Mouse (Mus musculus) ES-E14 (cell line): ENCODE measurements at regions not wholly inside any gene's neighbourhood (a gene's known extent, or its start where the extent isn't known, plus 50 kb on each side); places are given as distances from the start of the nearest gene placed in this dataset.
A peak's percentile ranks its signal among the peaks of the same experiment; 100 is the strongest.

Source experiments
- DNase-seq: peaks from one replicate; pipeline ENCODE4 v3.0.0-alpha.2; 2013; ENCODE audit warnings: low read depth, low spot score
- H3K27ac ChIP-seq: 2 replicates; pipeline ENCODE4 v1.5.1; 2012; ENCODE audit warnings: low read depth, mild to moderate bottlenecking, low read length, moderate library complexity, mixed read lengths; ENCODE audit not compliant: poor library complexity, insufficient read depth, severe bottlenecking
- H3K36me3 ChIP-seq: 2 replicates; pipeline ENCODE4 v1.6.1; 2012; ENCODE audit warnings: mild to moderate bottlenecking, low read length, moderate library complexity, mixed read lengths; ENCODE audit not compliant: control insufficient read depth, poor library complexity, insufficient read depth, severe bottlenecking
- H3K4me1 ChIP-seq, 2 experiments: fragments of 150-350 bp in 1 of 2; sonication (generic) in 1 of 2; 2 replicates each; pipeline ENCODE4 v1.6.1; 2012; ENCODE audit warnings: low read length in 2 of 2, mild to moderate bottlenecking in 1 of 2, mixed read lengths in 1 of 2; ENCODE audit not compliant: control insufficient read depth in 2 of 2, insufficient read depth in 2 of 2, poor library complexity in 1 of 2
- H3K4me3 ChIP-seq, 2 experiments: fragments of 150-350 bp in 1 of 2; sonication (generic) in 1 of 2; 2 replicates each; pipeline ENCODE4 v1.5.1; 2012; ENCODE audit warnings: low read length in 2 of 2, low read depth in 1 of 2, mild to moderate bottlenecking in 1 of 2, mixed read lengths in 1 of 2; ENCODE audit not compliant: insufficient read depth in 1 of 2, poor library complexity in 1 of 2, severe bottlenecking in 1 of 2
- H3K9ac ChIP-seq: 2 replicates; pipeline ENCODE4 v1.6.1; 2012; ENCODE audit warnings: low read depth, mild to moderate bottlenecking, low read length, mixed read lengths; ENCODE audit not compliant: poor library complexity, insufficient read depth, severe bottlenecking
- H3K9me3 ChIP-seq: fragments of 150-350 bp; sonication (generic); 2 replicates; pipeline ENCODE4 v1.6.1; 2012; ENCODE audit warnings: low read depth, mild to moderate bottlenecking, low read length; ENCODE audit not compliant: control insufficient read depth, insufficient read depth
- CHD2 ChIP-seq: IDR thresholded peaks from 2 replicates; pipeline ENCODE4 v1.6.1; 2014; ENCODE audit warnings: mild to moderate bottlenecking, low read depth, low read length, inconsistent platforms
- HCFC1 ChIP-seq: IDR thresholded peaks from 2 replicates; pipeline ENCODE4 v1.6.1; 2012; ENCODE audit warnings: low read length, inconsistent platforms, borderline replicate concordance; ENCODE audit not compliant: insufficient read depth
- MAFK ChIP-seq: IDR thresholded peaks from 2 replicates; pipeline ENCODE4 v1.6.1; 2014; ENCODE audit warnings: mild to moderate bottlenecking, low read depth, low read length, inconsistent platforms; ENCODE audit not compliant: insufficient read depth
- ZC3H11A ChIP-seq: IDR thresholded peaks from 2 replicates; pipeline ENCODE4 v1.6.1; 2012; ENCODE audit warnings: low read depth, mild to moderate bottlenecking, inconsistent platforms, low read length, borderline replicate concordance
- ZNF384 ChIP-seq: IDR thresholded peaks from 2 replicates; pipeline ENCODE4 v1.6.1; 2012; ENCODE audit warnings: low read depth, low read length, inconsistent platforms
- in situ Hi-C, 2 experiments: fragments of 600-800 bp; cut with MboI; formaldehyde crosslinking; loops; one replicate each; pipeline ENCODE4 v1.15.1; 2025; ENCODE audit warnings: low sequenced_read_pairs in 2 of 2, inconsistent platforms in 1 of 2; ENCODE audit not compliant: unreplicated experiment in 2 of 2

DNA sequence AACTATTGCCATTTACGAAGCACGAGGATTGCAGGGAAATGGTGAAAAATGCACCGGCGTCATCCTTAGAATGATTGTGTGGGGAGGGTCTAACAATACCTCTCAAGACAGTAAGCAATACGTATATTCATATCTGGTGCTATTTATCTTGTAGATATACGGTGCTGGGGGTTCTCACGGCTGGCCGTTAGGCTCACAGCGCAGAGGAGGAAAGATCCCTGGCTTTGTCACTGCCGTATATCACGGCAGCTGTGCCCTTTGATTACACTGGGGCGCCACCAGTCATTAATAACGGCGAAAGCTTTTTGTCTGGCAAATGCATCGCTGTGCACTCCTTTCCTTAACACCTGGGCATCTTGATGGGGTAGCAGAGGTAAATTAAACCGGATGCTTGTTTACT, 264.8 kb downstream of the Mtx2 start:
- H3K36me3 ChIP-seq, result no peaks in the 10 kb centered on the region
- H3K9ac ChIP-seq, result no peak overlapping the region
- no peak for TF ChIP-seq ZC3H11A
- in situ Hi-C loops, result no loop called here
- DNase-seq, result no peak
- no peaks in the 10 kb centered on the region for H3K4me1 ChIP-seq
- H3K27ac ChIP-seq, result no peak overlapping the region
- no peak overlapping the region for H3K4me3 ChIP-seq
- H3K9me3 ChIP-seq, result no peaks in the 10 kb centered on the region

DNA sequence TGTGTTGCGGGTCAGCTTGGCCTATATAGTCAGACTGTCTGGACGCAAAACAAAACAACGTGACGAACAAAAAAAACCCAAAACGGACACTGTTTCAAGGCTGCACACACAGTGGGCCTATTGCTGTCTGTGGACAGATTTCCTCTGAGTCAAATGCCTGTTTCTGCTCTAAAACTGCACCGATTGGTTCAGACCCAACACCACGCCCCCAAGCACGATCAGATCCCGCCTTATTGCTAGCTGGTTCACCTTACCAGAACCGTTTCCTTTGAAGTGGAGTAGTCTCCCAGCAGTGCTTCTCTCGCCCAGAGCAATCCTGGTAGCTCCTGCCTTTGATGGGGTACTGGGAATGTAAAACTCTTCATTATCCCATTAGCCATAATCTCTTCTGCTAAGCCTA, 275.9 kb downstream of the Mtx2 start:
- Histone ChIP-seq H3K4me1 (no peaks in the 10 kb centered on the region), H3K36me3 (no peaks in the 10 kb centered on the region), H3K27ac (no peak overlapping the region), H3K9me3 (no peaks in the 10 kb centered on the region), H3K9ac (no peak overlapping the region), H3K4me3 (no peak overlapping the region)
- DNase-seq, result peak; percentile 57
- in situ Hi-C loops, result no loop called here
- TF ChIP-seq HCFC1 (no peak), ZC3H11A (no peak), ZNF384 (no peak), MAFK (no peak), CHD2 (no peak)

DNA sequence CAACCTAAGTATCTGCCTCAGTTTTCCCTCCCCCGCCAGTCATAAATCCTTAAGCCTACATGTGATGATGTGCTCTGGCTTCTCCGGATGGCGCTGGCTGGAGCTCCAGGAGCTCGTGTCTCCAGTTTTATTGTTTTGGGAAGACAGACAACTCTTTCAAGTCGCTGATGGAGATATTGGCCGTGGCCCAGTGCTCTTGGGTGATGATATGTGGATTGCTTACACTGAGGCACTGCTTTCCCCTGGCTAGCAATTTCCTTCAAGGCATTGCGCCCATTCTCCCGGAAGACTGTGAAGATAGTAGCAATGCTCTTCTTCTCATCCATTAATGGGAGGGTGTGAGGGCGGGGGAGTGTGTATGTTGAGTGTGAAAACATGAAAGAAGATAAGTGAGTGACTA, 287.1 kb downstream of the Mtx2 start:
- TF ChIP-seq CHD2, result no peak
- no peak for TF ChIP-seq MAFK
- TF ChIP-seq ZNF384, result no peak
- no peak for TF ChIP-seq ZC3H11A
- no peak for TF ChIP-seq HCFC1
- Histone ChIP-seq H3K4me3 (no peak overlapping the region), H3K9ac (no peak overlapping the region), H3K4me1 (peaks cover 0 to 2% of the 10 kb centered on the region in 2 experiments; a peak in 1 of 4 replicates), H3K27ac (no peak overlapping the region), H3K36me3 (no peaks in the 10 kb centered on the region), H3K9me3 (no peaks in the 10 kb centered on the region)
- DNase-seq, result no peak
- in situ Hi-C loops, result no loop called here

DNA sequence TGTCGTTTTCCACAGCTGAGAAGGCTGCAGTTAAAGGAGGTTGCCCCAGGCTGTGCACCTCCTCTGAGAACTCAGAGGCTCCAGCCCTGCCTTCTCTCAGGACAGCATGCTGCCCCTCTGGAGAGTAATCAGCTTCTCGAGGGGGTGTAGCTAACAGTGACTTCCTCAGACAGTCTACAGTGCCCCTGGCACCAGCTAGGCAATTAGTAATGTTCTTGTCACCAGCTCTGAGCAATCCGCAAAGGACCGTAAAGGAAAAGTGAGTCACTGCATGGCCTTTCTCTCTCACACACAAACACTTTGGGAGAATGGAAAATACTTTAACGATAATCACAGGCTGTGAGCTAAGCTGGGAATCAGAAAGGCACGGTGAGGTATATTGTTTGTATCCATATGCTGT, 288.8 kb downstream of the Mtx2 start:
- DNase-seq, result no peak
- H3K36me3 ChIP-seq, result no peaks in the 10 kb centered on the region
- peaks cover 0 to 2% of the 10 kb centered on the region in 2 experiments; a peak in 1 of 4 replicates for H3K4me1 ChIP-seq
- H3K9me3 ChIP-seq, result no peaks in the 10 kb centered on the region
- no peak overlapping the region for H3K27ac ChIP-seq
- no peak overlapping the region for H3K4me3 ChIP-seq
- TF ChIP-seq CHD2 (no peak), ZC3H11A (no peak), ZNF384 (no peak), HCFC1 (no peak), MAFK (no peak)
- H3K9ac ChIP-seq, result no peak overlapping the region
- in situ Hi-C loops, result no loop called here

DNA sequence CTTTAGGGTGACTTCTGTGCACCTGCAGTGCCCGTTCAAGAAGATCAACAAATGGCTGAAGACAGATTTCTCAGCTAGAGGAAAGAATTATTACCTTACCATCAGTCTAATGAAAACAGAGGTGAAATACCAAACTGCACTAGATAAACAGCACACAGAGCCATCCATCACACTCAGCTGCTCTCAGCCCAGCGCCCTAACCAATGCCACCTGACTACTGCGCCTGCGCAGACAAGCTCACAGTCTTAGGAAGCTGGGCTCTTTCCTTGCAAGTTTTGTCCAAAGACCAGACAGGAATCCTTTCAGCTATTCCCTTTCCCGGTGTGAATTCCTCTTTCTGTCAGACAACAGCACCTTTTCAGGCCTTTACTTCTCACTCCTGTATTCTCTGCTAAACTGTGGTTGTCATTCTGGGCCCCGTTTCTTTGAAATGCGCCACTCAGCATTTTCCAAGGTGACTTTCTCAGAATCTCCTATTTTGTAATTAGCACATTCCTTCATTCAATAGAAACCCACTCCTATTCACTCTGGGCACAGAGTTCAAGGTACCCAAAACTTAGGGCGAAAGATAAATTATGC, 292.8 kb downstream of the Mtx2 start:
- Histone ChIP-seq H3K36me3 (no peaks in the 10 kb centered on the region), H3K9ac (no peak overlapping the region), H3K4me3 (no peak overlapping the region), H3K9me3 (no peaks in the 10 kb centered on the region), H3K4me1 (peaks cover 0 to 2% of the 10 kb centered on the region in 2 experiments; a peak in 1 of 4 replicates), H3K27ac (no peak overlapping the region)
- DNase-seq, result no peak
- no peak for TF ChIP-seq CHD2
- peak; percentile 91 for TF ChIP-seq MAFK
- TF ChIP-seq ZNF384, result no peak
- TF ChIP-seq ZC3H11A, result no peak
- TF ChIP-seq HCFC1, result no peak
- in situ Hi-C loops, result no loop called here
